Mouse (Mus musculus) limb, embryonic 15.5 days (tissue): ENCODE data around the gene Syce1l. TPM values are rescaled to one million over a fixed set of nuclear protein-coding genes. Genes with fewer than 3 reads are reported as not detected.

Experiments used
- ATAC-seq: fragments of 200-750 bp; cut with Nextera tagmentation; 2 replicates; pipeline ENCODE4 v1.8.0; 2017; ENCODE audit warnings: low read depth, moderate TSS enrichment; ENCODE audit not compliant: insufficient number of reproducible peaks, low FRiP score, low TSS enrichment
- H3K27ac ChIP-seq: fragments of 300-500 bp; sonication (generic); 2 replicates; pipeline ENCODE4 v1.5.1; 2015; ENCODE audit warnings: moderate library complexity, mild to moderate bottlenecking, inconsistent platforms
- H3K27me3 ChIP-seq: fragments of 300-500 bp; sonication (generic); 2 replicates; pipeline ENCODE4 v1.6.1; 2015; ENCODE audit warnings: inconsistent platforms
- H3K36me3 ChIP-seq: fragments of 300-500 bp; sonication (generic); 2 replicates; pipeline ENCODE4 v1.6.1; 2015; ENCODE audit warnings: inconsistent platforms
- H3K4me1 ChIP-seq: fragments of 300-500 bp; sonication (generic); 2 replicates; pipeline ENCODE4 v1.6.1; 2015; ENCODE audit warnings: inconsistent platforms
- H3K4me2 ChIP-seq: fragments of 300-500 bp; sonication (generic); 2 replicates; pipeline ENCODE4 v1.6.1; 2015; ENCODE audit warnings: mild to moderate bottlenecking, inconsistent platforms
- H3K4me3 ChIP-seq: fragments of 300-500 bp; sonication (generic); 2 replicates; pipeline ENCODE4 v1.5.1; 2015; ENCODE audit warnings: mild to moderate bottlenecking, inconsistent platforms
- H3K9ac ChIP-seq: fragments of 300-500 bp; sonication (generic); 2 replicates; pipeline ENCODE4 v1.6.1; 2015; ENCODE audit warnings: inconsistent platforms
- H3K9me3 ChIP-seq: fragments of 300-500 bp; sonication (generic); 2 replicates; pipeline ENCODE4 v1.6.1; 2016; ENCODE audit warnings: inconsistent platforms
- WGBS: fragments of 180-500 bp; shearing (Covaris S2); methylation state at CpG from one replicate; pipeline ENCODE4 v1.1.7; 2015; 5-methylcytosine and 5-hydroxymethylcytosine counted together
- polyA plus RNA-seq: library from polyadenylated mRNA; unstranded; fragments of >200 nt; fragmentation: Nextera tagmentation; extraction: Ambion mirVana; gene quantifications from 2 replicates; pipeline ENCODE4 v1.2.1, GENCODE M21; 2015

Gene Syce1l
- polyA plus RNA-seq, 1 experiment from 2014 or later, result not detected

GRCm38 (mm10) chr8:113653151-113653550 lies 10.1 kb downstream of the Syce1l start:
- Histone ChIP-seq H3K4me1 (no peaks in the 10 kb centered on the region), H3K9ac (no peak overlapping the region), H3K9me3 (no peaks in the 10 kb centered on the region), H3K27ac (no peak overlapping the region), H3K4me2 (no peak overlapping the region), H3K4me3 (no peak overlapping the region), H3K27me3 (peaks cover 17% of the 10 kb centered on the region), H3K36me3 (no peaks in the 10 kb centered on the region)
- ATAC-seq, result no peak
- WGBS, result 52% methylated on average over 4 of the region's 4 CpGs

- H3K36me3 ChIP-seq, result no peaks in the 10 kb centered on the region
- no peak for ATAC-seq
These were observed 13.1 kb downstream of the Syce1l start for GRCm38 (mm10) chr8:113656154-113656553.

GRCm38 (mm10) chr8:113656681-113657298 lies 13.8 kb downstream of the Syce1l start:
- no peak overlapping the region for H3K27ac ChIP-seq
- no peak overlapping the region for H3K4me2 ChIP-seq
- no peaks in the 10 kb centered on the region for H3K36me3 ChIP-seq
- H3K27me3 ChIP-seq, result peaks cover 10% of the 10 kb centered on the region; the same call in 1 of the 2 replicates
- ATAC-seq, result no peak
- H3K9ac ChIP-seq, result no peak overlapping the region
- no peak overlapping the region for H3K4me3 ChIP-seq
- no peaks in the 10 kb centered on the region for H3K9me3 ChIP-seq
- WGBS, result 73% methylated on average over 11 of the region's 11 CpGs
- no peaks in the 10 kb centered on the region for H3K4me1 ChIP-seq

More at GRCm38 (mm10) chr8:113656154-113656553, 13.1 kb downstream of the Syce1l start:
- Histone ChIP-seq H3K4me1 (no peaks in the 10 kb centered on the region), H3K4me2 (no peak overlapping the region), H3K27ac (no peak overlapping the region), H3K4me3 (no peak overlapping the region), H3K9ac (no peak overlapping the region), H3K9me3 (no peaks in the 10 kb centered on the region), H3K27me3 (peaks cover 17% of the 10 kb centered on the region)
- 95% methylated on average over 5 of the region's 5 CpGs for WGBS

GRCm38 (mm10) chr8:113660128-113660527 lies 17.1 kb downstream of the Syce1l start:
- no peak overlapping the region for H3K4me3 ChIP-seq

GRCm38 (mm10) chr8:113664544-113664943 lies 21.5 kb downstream of the Syce1l start:
- no peak overlapping the region for H3K9ac ChIP-seq
- H3K36me3 ChIP-seq, result no peaks in the 10 kb centered on the region
- WGBS, result 0% methylated on average over 2 of the region's 2 CpGs
- peaks cover 21% of the 10 kb centered on the region; the same call in 1 of the 2 replicates for H3K27me3 ChIP-seq
- H3K4me3 ChIP-seq, result no peak overlapping the region
- peaks cover 13% of the 10 kb centered on the region for H3K4me1 ChIP-seq
- no peak for ATAC-seq
- H3K4me2 ChIP-seq, result no peak overlapping the region
- H3K9me3 ChIP-seq, result no peaks in the 10 kb centered on the region
- no peak overlapping the region for H3K27ac ChIP-seq

More at GRCm38 (mm10) chr8:113660128-113660527, 17.1 kb downstream of the Syce1l start:
- Histone ChIP-seq H3K36me3 (no peaks in the 10 kb centered on the region), H3K27ac (no peak overlapping the region), H3K4me1 (peaks cover 4% of the 10 kb centered on the region; the same call in 1 of the 2 replicates), H3K27me3 (peaks cover 5% of the 10 kb centered on the region), H3K9me3 (no peaks in the 10 kb centered on the region), H3K4me2 (no peak overlapping the region), H3K9ac (no peak overlapping the region)
- ATAC-seq, result no peak
- WGBS, result 93% methylated on average over 1 of the region's 1 CpGs

- WGBS, result 69% methylated on average over 4 of the region's 4 CpGs
- Histone ChIP-seq H3K4me2 (no peak overlapping the region), H3K27ac (no peak overlapping the region), H3K4me1 (peaks cover 13% of the 10 kb centered on the region), H3K4me3 (no peak overlapping the region), H3K27me3 (peaks cover 21% of the 10 kb centered on the region; the same call in 1 of the 2 replicates), H3K36me3 (no peaks in the 10 kb centered on the region), H3K9me3 (no peaks in the 10 kb centered on the region), H3K9ac (no peak overlapping the region)
- ATAC-seq, result no peak
These were observed 22.0 kb downstream of the Syce1l start for GRCm38 (mm10) chr8:113665036-113665435.

- WGBS, result 32% methylated on average over 8 of the region's 8 CpGs
- Histone ChIP-seq H3K4me2 (no peak overlapping the region), H3K4me1 (peaks cover 13% of the 10 kb centered on the region), H3K27me3 (peaks cover 28% of the 10 kb centered on the region; the same call in 1 of the 2 replicates), H3K36me3 (no peaks in the 10 kb centered on the region), H3K27ac (no peak overlapping the region), H3K9ac (no peak overlapping the region), H3K4me3 (no peak overlapping the region), H3K9me3 (no peaks in the 10 kb centered on the region)
- ATAC-seq, result no peak
These were observed 22.9 kb downstream of the Syce1l start for GRCm38 (mm10) chr8:113665951-113666350.

GRCm38 (mm10) chr8:113666714-113667432 lies 23.9 kb downstream of the Syce1l start:
- H3K27me3 ChIP-seq, result peaks cover 28% of the 10 kb centered on the region; the same call in 1 of the 2 replicates
- no peak overlapping the region for H3K27ac ChIP-seq
- H3K4me2 ChIP-seq, result no peak overlapping the region
- H3K9ac ChIP-seq, result no peak overlapping the region
- H3K9me3 ChIP-seq, result no peaks in the 10 kb centered on the region
- H3K36me3 ChIP-seq, result no peaks in the 10 kb centered on the region
- 43% methylated on average over 16 of the region's 16 CpGs for WGBS
- peaks cover 13% of the 10 kb centered on the region for H3K4me1 ChIP-seq
- no peak for ATAC-seq
- H3K4me3 ChIP-seq, result no peak overlapping the region

GRCm38 (mm10) chr8:113669924-113670323 lies 26.9 kb downstream of the Syce1l start:
- Histone ChIP-seq H3K9ac (no peak overlapping the region), H3K36me3 (no peaks in the 10 kb centered on the region), H3K4me2 (no peak overlapping the region), H3K4me1 (peaks cover 16% of the 10 kb centered on the region), H3K4me3 (no peak overlapping the region), H3K9me3 (no peaks in the 10 kb centered on the region), H3K27ac (no peak overlapping the region), H3K27me3 (peaks cover 23% of the 10 kb centered on the region; the same call in 1 of the 2 replicates)
- 65% methylated on average over 10 of the region's 10 CpGs for WGBS
- no peak for ATAC-seq

- H3K4me3 ChIP-seq, result no peak overlapping the region
- no peak overlapping the region for H3K4me2 ChIP-seq
- no peak for ATAC-seq
- peaks cover 20% of the 10 kb centered on the region; the same call in 1 of the 2 replicates for H3K27me3 ChIP-seq
- peaks cover 6% of the 10 kb centered on the region; the same call in 1 of the 2 replicates for H3K4me1 ChIP-seq
- H3K27ac ChIP-seq, result no peak overlapping the region
- H3K36me3 ChIP-seq, result no peaks in the 10 kb centered on the region
- 51% methylated on average over 11 of the region's 11 CpGs for WGBS
- no peaks in the 10 kb centered on the region for H3K9me3 ChIP-seq
- no peak overlapping the region for H3K9ac ChIP-seq
These were observed 29.7 kb downstream of the Syce1l start for GRCm38 (mm10) chr8:113672599-113673255.

- Histone ChIP-seq H3K36me3 (no peaks in the 10 kb centered on the region), H3K27me3 (peaks cover 14% of the 10 kb centered on the region; the same call in 1 of the 2 replicates), H3K4me1 (peaks cover 6% of the 10 kb centered on the region; the same call in 1 of the 2 replicates), H3K9me3 (no peaks in the 10 kb centered on the region), H3K4me3 (no peak overlapping the region), H3K9ac (no peak overlapping the region), H3K27ac (no peak overlapping the region), H3K4me2 (no peak overlapping the region)
- no peak for ATAC-seq
- WGBS, result 46% methylated on average over 3 of the region's 3 CpGs
These were observed 30.3 kb downstream of the Syce1l start for GRCm38 (mm10) chr8:113673300-113673699.

- Histone ChIP-seq H3K9me3 (no peaks in the 10 kb centered on the region), H3K4me1 (peaks cover 6% of the 10 kb centered on the region; the same call in 1 of the 2 replicates), H3K4me2 (no peak overlapping the region), H3K36me3 (no peaks in the 10 kb centered on the region), H3K9ac (no peak overlapping the region), H3K27me3 (peaks cover 10% of the 10 kb centered on the region; the same call in 1 of the 2 replicates), H3K27ac (no peak overlapping the region), H3K4me3 (no peak overlapping the region)
- 72% methylated on average over 3 of the region's 3 CpGs for WGBS
- no peak for ATAC-seq
These were observed 31.6 kb downstream of the Syce1l start for GRCm38 (mm10) chr8:113674611-113675010.
